In the genomic region with DNA sequence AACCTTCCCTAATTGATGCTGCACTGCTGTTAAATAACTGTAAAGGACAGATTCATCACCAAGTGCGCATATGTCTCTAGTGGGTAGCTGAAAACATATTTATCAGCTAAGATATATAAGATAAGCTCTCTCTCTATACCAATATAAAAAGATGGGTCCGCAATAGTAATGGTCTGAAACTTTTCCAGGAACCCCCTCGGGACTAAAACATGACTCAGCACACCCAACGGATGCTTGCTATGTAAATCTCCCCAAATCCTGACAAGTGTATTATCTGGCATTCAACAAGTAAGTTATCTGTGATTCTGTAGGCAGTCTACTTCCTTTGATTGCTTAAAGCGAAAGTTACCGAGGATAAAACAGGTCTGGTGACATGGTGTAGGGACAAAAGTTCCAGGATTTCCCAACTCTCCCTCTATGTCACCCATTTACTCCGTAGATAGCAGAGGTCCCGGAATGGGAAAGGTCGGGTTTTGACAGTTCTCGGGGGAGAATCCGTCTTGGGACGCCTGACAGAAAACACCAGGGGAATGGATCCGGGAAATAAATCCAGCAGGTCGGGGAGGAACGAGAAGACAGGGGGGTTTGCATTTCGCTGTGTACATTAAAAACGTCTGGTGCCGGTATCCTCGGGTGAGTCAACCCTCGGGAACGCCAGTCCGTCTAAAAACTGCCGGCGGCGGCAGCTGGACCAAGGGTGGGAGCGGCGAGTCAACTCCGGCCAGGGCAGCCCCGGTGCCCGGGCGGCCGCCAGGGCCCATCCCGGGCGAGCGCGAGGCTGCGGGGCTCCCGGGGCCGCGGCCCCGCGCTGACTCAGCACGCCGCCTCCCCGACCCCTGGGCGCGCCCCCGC, we compare ENCODE assay signal across 8 mouse cellular contexts. TPM values are rescaled to one million over a fixed set of nuclear protein-coding genes. Genes with fewer than 3 reads are reported as not detected.
DNase-seq lines count a peak whose midpoint lies in the region; ATAC-seq lines count a peak whose summit lies in the region.

No protein-coding gene starts in this region.

- DNase-seq in cerebellum, adult 9-10 months = peak; percentile 51
- no peak for DNase-seq in cerebellum, postnatal 4 days (ENCODE audit: low spot score in 2 of 2)
- DNase-seq in urinary bladder, adult 18-20 months (ENCODE audit: low spot score in 2 of 2) = peak; percentile 27 to 51
- no peak for DNase-seq in urinary bladder, adult 2 months (ENCODE audit: low spot score)
- DNase-seq in intestine, embryonic 14.5 days (ENCODE audit: low spot score) = peak; percentile 75
- DNase-seq in ovary, postnatal 36 days (ENCODE audit: low spot score) = no peak

- 5% methylated on average over 42 of the region's 48 CpGs for WGBS in forebrain, embryonic 13.5 days
- 3% methylated on average over 32 of the region's 48 CpGs for WGBS in intestine, embryonic 14.5 days
- WGBS in midbrain, embryonic 12.5 days = 5% methylated on average over 38 of the region's 48 CpGs

- H3K9ac ChIP-seq in forebrain, embryonic 13.5 days = peak overlapping the region; percentile 93
- peak overlapping the region; percentile 94 for H3K9ac ChIP-seq in intestine, embryonic 14.5 days (ENCODE audit: low read length)
- peak overlapping the region; percentile 84 for H3K9ac ChIP-seq in midbrain, embryonic 12.5 days (replicated peaks)

- no peaks in the 10 kb centered on the region for H3K27me3 ChIP-seq in forebrain, embryonic 13.5 days
- H3K27me3 ChIP-seq in intestine, embryonic 14.5 days (replicated peaks; ENCODE audit: control insufficient read depth, insufficient read depth, low read length) = no peaks in the 10 kb centered on the region
- no peaks in the 10 kb centered on the region for H3K27me3 ChIP-seq in midbrain, embryonic 12.5 days

- H3K4me2 ChIP-seq in forebrain, embryonic 13.5 days = peak overlapping the region; percentile 83
- H3K4me2 ChIP-seq in intestine, embryonic 14.5 days (ENCODE audit: low read length) = peak overlapping the region; percentile 68
- peak overlapping the region; percentile 70 for H3K4me2 ChIP-seq in midbrain, embryonic 12.5 days (replicated peaks)

- no peak overlapping the region for H3K27ac ChIP-seq in forebrain, embryonic 13.5 days
- peak overlapping the region; percentile 72; the same call in 1 of the 2 replicates for H3K27ac ChIP-seq in intestine, embryonic 14.5 days (ENCODE audit: low read depth)
- H3K27ac ChIP-seq in midbrain, embryonic 12.5 days (replicated peaks) = peak overlapping the region; percentile 43

- ATAC-seq in forebrain, embryonic 13.5 days = peak; percentile 72
- ATAC-seq in intestine, embryonic 14.5 days (replicated peaks; ENCODE audit: low FRiP score, low TSS enrichment, low read depth) = peak; percentile 59
- ATAC-seq in midbrain, embryonic 12.5 days (ENCODE audit: low FRiP score, low read depth) = peak; percentile 86

- no peaks in the 10 kb centered on the region for H3K9me3 ChIP-seq in forebrain, embryonic 13.5 days (replicated peaks)
- no peaks in the 10 kb centered on the region for H3K9me3 ChIP-seq in intestine, embryonic 14.5 days (ENCODE audit: control insufficient read depth, low read length)
- H3K9me3 ChIP-seq in midbrain, embryonic 12.5 days = no peaks in the 10 kb centered on the region

- H3K4me1 ChIP-seq in forebrain, embryonic 13.5 days = peaks cover 14% of the 10 kb centered on the region
- H3K4me1 ChIP-seq in intestine, embryonic 14.5 days (replicated peaks; ENCODE audit: control insufficient read depth, insufficient read depth, low read length) = peaks cover 8% of the 10 kb centered on the region; the same call in 1 of the 2 replicates
- peaks cover 12% of the 10 kb centered on the region for H3K4me1 ChIP-seq in midbrain, embryonic 12.5 days

- H3K36me3 ChIP-seq in forebrain, embryonic 13.5 days (ENCODE audit: poor library complexity, severe bottlenecking) = peaks cover 37% of the 10 kb centered on the region
- peaks cover 52% of the 10 kb centered on the region for H3K36me3 ChIP-seq in intestine, embryonic 14.5 days (ENCODE audit: control insufficient read depth, insufficient read depth, low read length)
- H3K36me3 ChIP-seq in midbrain, embryonic 12.5 days = peaks cover 27% of the 10 kb centered on the region

- H3K4me3 ChIP-seq in forebrain, embryonic 13.5 days = peak overlapping the region; percentile 88
- peak overlapping the region; percentile 79 for H3K4me3 ChIP-seq in intestine, embryonic 14.5 days (ENCODE audit: low read depth, low read length)
- H3K4me3 ChIP-seq in midbrain, embryonic 12.5 days = peak overlapping the region; percentile 84

RNA-seq across cellular contexts. Expression of gene Tbk1, which starts 0.6 kb away (rescaled TPM):
- 30.6 and 35.6 TPM in 2 replicates for polyA plus RNA-seq in urinary bladder, adult 2 months (2012; rRNA removed)
- 31.7 and 37.1 TPM in 2 replicates for polyA plus RNA-seq in forebrain, embryonic 13.5 days (2015; fragmentation: Nextera tagmentation; extraction: Ambion mirVana)
- 34.8 and 40.3 TPM in 2 replicates for polyA plus RNA-seq in intestine, embryonic 14.5 days (2014; fragmentation: Nextera tagmentation; extraction: Ambion mirVana)
- polyA plus RNA-seq in midbrain, embryonic 12.5 days (2016; fragmentation: Nextera tagmentation; extraction: Ambion mirVana) = 37.4 and 38.6 TPM in 2 replicates

RNA-seq across cellular contexts. Expression of gene Xpot, which starts 40.1 kb away (rescaled TPM):
- 40.7 and 46.5 TPM in 2 replicates for polyA plus RNA-seq in urinary bladder, adult 2 months (2012; rRNA removed)
- polyA plus RNA-seq in forebrain, embryonic 13.5 days (2015; fragmentation: Nextera tagmentation; extraction: Ambion mirVana) = 37.9 and 38.3 TPM in 2 replicates
- polyA plus RNA-seq in intestine, embryonic 14.5 days (2014; fragmentation: Nextera tagmentation; extraction: Ambion mirVana) = 48.1 and 59.2 TPM in 2 replicates
- polyA plus RNA-seq in midbrain, embryonic 12.5 days (2016; fragmentation: Nextera tagmentation; extraction: Ambion mirVana) = 48.6 and 52.3 TPM in 2 replicates

RNA-seq across cellular contexts. Expression of gene D930020B18Rik, which starts 55.4 kb away (rescaled TPM):
- polyA plus RNA-seq in urinary bladder, adult 2 months (2012; rRNA removed) = 0.03 and 0.19 TPM in 2 replicates
- polyA plus RNA-seq in forebrain, embryonic 13.5 days (2015; fragmentation: Nextera tagmentation; extraction: Ambion mirVana) = 0.11 TPM in 1 of 2 replicates, not detected in the other
- 0.27 and 0.68 TPM in 2 replicates for polyA plus RNA-seq in intestine, embryonic 14.5 days (2014; fragmentation: Nextera tagmentation; extraction: Ambion mirVana)
- 0.12 TPM in 1 of 2 replicates, not detected in the other for polyA plus RNA-seq in midbrain, embryonic 12.5 days (2016; fragmentation: Nextera tagmentation; extraction: Ambion mirVana)

Comparison
In these comparisons a context has a peak if more than half of its experiments do, and no peak if none do; other contexts are left out.
1. DNase-seq: peak in cerebellum, adult 9-10 months (single experiment), urinary bladder, adult 18-20 months (2 of 2) and intestine, embryonic 14.5 days (single experiment); none in cerebellum, postnatal 4 days (0 of 2), urinary bladder, adult 2 months (single experiment) and ovary, postnatal 36 days (single experiment).
2. Peak in every context shown above with its lines, with median percentiles within 50 percentile points of each other: ATAC-seq, H3K4me2 ChIP-seq, H3K4me3 ChIP-seq and H3K9ac ChIP-seq.